Mouse (Mus musculus) right cerebral cortex, postnatal 4 days (tissue): ENCODE results near the gene Stx11.
"Not testable (repeated sequence)": the region's sequence is repeated elsewhere in the genome, so short reads cannot be mapped to it uniquely, and the experiment has no call there.

Source experiments
- DNase-seq: peaks from one replicate; pipeline ENCODE4 v3.0.0-alpha.2; 2022

Gene Stx11

GRCm38 (mm10) chr10:12955831-12956230, 8.3 kb downstream of the Stx11 start:
- no peak for DNase-seq

GRCm38 (mm10) chr10:12951358-12951757, 12.7 kb downstream of the Stx11 start:
- DNase-seq = not testable (repeated sequence)

GRCm38 (mm10) chr10:12949299-12949698, 14.8 kb downstream of the Stx11 start:
- no peak for DNase-seq

- no peak for DNase-seq
Measured at GRCm38 (mm10) chr10:12947606-12948005, 16.5 kb downstream of the Stx11 start.

GRCm38 (mm10) chr10:12941018-12941761, 22.9 kb downstream of the Stx11 start:
- peak; percentile 64 for DNase-seq

GRCm38 (mm10) chr10:12938763-12939162, 25.3 kb downstream of the Stx11 start:
- DNase-seq = no peak

GRCm38 (mm10) chr10:12936079-12936478, 28.0 kb downstream of the Stx11 start:
- DNase-seq = no peak

GRCm38 (mm10) chr10:12935575-12935974, 28.5 kb downstream of the Stx11 start:
- DNase-seq = no peak

GRCm38 (mm10) chr10:12931492-12932400, 32.4 kb downstream of the Stx11 start:
- DNase-seq = no peak

- no peak for DNase-seq
Measured at GRCm38 (mm10) chr10:12930351-12930905, 33.7 kb downstream of the Stx11 start.

GRCm38 (mm10) chr10:12929857-12930174, 34.3 kb downstream of the Stx11 start:
- DNase-seq = no peak

- DNase-seq = no peak
Measured at GRCm38 (mm10) chr10:12929149-12929856, 34.8 kb downstream of the Stx11 start.

GRCm38 (mm10) chr10:12928193-12928592, 35.9 kb downstream of the Stx11 start:
- DNase-seq = no peak

GRCm38 (mm10) chr10:12922574-12923353, 41.3 kb downstream of the Stx11 start:
- DNase-seq = peak; percentile 94

- no peak for DNase-seq
Measured at GRCm38 (mm10) chr10:12922077-12922573, 42.0 kb downstream of the Stx11 start.

- no peak for DNase-seq
Measured at GRCm38 (mm10) chr10:12921551-12922040, 42.5 kb downstream of the Stx11 start.

GRCm38 (mm10) chr10:12919287-12919686, 44.8 kb downstream of the Stx11 start:
- no peak for DNase-seq

- no peak for DNase-seq
Measured at GRCm38 (mm10) chr10:12917626-12918025, 46.5 kb downstream of the Stx11 start.

GRCm38 (mm10) chr10:12916376-12916775, 47.7 kb downstream of the Stx11 start:
- DNase-seq = no peak

- DNase-seq = no peak
Measured at GRCm38 (mm10) chr10:12915826-12916225, 48.3 kb downstream of the Stx11 start.

GRCm38 (mm10) chr10:12914203-12914602, 49.9 kb downstream of the Stx11 start:
- no peak for DNase-seq

GRCm38 (mm10) chr10:12911981-12912530, 52.0 kb downstream of the Stx11 start:
- DNase-seq = peak; percentile 32
